Mouse (Mus musculus) gastrocnemius, adult 18-20 months (tissue): ENCODE data around the gene Srp14. TPM values are rescaled to one million over a fixed set of nuclear protein-coding genes. Genes with fewer than 3 reads are reported as not detected.
A peak's percentile ranks its signal among the peaks of the same experiment; 100 is the strongest.

ENCODE experiments used
- DNase-seq: peaks from one replicate; pipeline ENCODE4 v3.0.0; 2021; ENCODE audit warnings: low spot score
- total RNA-seq, 2 experiments: library from RNA; stranded (reverse); gene quantifications; 2 replicates each; pipeline ENCODE4 v1.2.3; 2021

The Srp14 gene
- total RNA-seq, 2 experiments from 2014 or later: 131 to 142 TPM

DNA sequence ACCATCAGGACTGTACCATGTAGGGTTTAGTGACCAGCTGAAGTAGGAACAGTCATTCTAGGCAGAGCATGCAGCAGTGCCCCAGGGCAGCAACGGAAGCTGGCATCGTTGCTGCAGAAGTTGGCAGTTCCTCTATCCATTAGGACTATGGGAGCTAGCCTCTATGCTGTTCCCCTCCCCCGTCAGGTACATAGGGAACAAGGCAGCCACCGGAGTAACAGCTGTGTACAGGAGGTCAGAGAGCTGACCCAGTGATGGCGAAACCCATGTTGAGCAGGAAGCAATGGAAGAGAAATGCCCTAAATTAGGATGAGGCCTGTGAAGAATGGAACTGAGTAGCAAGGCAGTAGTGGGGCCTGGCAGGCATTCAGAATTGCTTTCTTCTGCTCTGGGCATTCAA lies 37.3 kb downstream of the Srp14 start:
- DNase-seq: no peak

DNA sequence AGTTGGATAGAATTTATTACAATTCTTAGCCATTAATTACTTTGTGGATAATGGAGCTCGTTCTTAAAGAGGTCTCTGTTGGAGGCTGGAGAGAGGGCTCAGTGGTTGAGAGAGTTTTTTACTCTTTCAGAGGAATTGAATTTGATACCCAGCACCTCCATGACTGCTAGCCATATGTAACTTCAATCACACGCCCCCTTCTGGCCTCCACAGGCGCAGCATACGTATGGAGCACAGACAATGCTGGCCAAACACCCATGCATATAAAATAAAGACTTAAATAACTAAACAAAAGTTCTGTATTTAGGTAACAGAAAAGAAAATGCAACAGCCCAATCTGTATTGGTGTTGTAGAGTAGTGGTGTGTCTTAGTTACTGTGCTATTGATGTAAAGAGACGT lies 47.9 kb downstream of the Srp14 start:
- DNase-seq: peak; percentile 17

DNA sequence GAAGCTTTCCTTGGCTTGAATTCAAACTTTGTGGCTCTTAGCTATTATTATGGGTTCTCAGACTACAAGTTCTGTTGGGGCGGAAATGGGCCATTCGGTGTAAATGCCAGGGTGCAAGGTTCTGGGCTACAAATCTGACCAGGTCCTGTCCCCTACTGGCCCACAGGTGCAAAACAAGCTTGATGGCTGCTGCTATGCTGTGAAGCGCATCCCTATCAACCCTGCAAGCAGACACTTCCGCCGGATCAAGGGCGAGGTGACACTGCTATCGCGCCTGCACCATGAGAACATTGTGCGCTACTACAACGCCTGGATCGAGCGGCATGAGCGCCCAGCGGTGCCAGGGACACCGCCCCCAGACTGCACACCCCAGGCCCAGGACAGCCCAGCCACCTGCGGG lies 48.9 kb downstream of the Srp14 start:
- DNase-seq: no peak

DNA sequence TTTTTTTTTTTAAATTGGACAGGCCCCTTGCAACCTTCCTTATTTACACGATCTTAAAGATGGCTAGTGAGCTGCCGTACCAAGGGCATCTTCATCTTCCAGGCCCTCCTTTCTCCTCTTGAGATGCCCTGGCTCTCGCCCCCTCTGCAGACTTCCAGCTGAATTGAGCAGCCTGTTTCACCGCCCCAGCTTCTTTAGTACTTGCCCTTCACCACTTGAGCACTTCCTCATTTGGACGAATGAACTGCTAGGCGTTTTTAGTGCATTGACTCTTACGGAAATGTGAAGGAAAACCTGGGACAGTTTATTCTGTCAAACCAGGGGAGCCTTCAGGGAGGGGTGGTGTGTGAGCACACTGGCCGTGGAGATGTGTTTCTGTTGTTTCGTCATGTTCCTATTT lies 50.2 kb downstream of the Srp14 start:
- no peak for DNase-seq

GRCm38 (mm10) chr2:118428296-118428695 lies 51.2 kb downstream of the Srp14 start:
- DNase-seq: no peak

Other genes with a start within 250 kb of the Srp14 start
- gene Fsip1, start 222.7 kb downstream of the Srp14 start, total RNA-seq: not detected
- gene Gpr176, start 106.3 kb downstream of the Srp14 start, total RNA-seq: under 1 TPM; 0.12 to 0.23 TPM
- 1 to 10 TPM; 3.8 to 4.3 TPM for gene Eif2ak4, start 91.1 kb downstream of the Srp14 start, total RNA-seq
- gene Bmf, start 70.0 kb upstream of the Srp14 start, total RNA-seq: 1 to 10 TPM; 2.1 to 2.2 TPM
- under 1 TPM; 0.21 to 0.71 TPM for gene Bub1b, start 118.5 kb upstream of the Srp14 start, total RNA-seq
- not detected for gene Pak6, start 183.6 kb upstream of the Srp14 start, total RNA-seq
- not detected for gene Ankrd63, start 224.3 kb upstream of the Srp14 start, total RNA-seq
- gene Plcb2, start 248.7 kb upstream of the Srp14 start, total RNA-seq: under 1 TPM; 0.12 to 0.23 TPM